Mouse (Mus musculus) ZHBTc4 (cell line): ENCODE results near the gene Il23a.
"Not testable (repeated sequence)": the region's sequence is repeated elsewhere in the genome, so short reads cannot be mapped to it uniquely, and the experiment has no call there.

Experiments used
- DNase-seq: peaks from one replicate; pipeline ENCODE4 v3.0.0-alpha.2; 2011; ENCODE audit warnings: low read depth, low spot score

Gene Il23a

DNA sequence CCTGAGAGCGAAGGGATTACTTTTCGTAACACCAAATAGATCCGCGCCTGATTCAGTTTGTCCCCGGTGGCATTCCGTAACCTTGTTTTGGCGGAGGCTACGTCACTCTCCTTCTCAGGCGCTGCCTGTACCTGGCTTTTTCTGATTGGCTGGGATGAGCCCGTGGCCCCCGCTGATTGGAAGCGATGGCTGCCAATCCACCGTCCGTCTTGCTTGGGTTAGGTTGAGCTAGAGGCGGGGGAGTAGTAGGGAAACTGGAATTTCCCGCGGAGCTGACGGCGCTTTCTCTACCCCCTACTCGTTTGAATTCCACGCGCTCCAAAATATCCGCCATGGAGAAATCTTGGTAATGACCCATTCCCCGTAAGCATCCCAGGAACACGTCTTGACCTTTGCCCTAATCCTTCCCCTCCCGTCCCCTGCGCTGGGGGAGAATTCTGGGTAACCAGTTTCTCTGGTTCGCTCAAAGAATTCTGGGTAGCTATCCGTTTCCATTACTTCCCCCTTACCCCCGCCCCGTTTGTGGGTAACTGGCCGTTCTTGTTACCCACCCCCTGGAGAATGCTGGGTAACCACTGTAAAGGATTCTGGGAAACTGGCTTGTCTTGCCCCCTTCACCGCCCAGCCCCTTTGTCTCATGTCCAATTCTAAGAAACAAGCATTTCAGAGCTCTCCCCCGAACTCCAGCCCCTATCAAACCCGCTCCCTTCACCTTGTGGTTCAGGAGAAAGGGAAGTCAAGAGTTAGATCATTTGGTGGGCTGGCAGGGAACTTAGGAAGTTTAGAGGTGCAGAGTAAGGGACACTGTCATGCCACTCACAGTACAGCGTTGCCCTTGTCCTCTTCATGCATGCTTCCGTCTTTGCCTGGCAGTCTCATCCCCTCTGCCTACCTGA lies 4.8 kb upstream of the Il23a start, which contains the start of gene Pan2:
Gene Pan2, plus strand, starts transcription at position 210 of the 896 bp plus-strand sequence.
- peak; percentile 100 for DNase-seq

DNA sequence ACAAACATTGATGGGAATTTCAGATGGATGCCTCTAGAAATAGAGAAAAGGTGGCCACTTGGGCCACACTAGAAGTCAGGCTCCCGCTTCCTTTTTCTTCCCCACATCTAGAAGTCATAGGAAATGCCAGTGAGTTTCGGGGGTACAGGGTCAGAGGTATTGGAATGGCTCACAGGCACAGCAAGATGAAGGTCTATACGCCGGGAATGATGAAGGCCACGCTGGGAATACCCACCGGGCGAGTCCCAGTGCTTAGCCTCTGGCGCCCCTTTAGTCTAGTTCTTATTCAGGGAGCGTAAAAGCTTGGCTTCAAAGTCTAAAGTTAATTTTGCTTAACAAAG lies 4.2 kb upstream of the Il23a start:
- no peak for DNase-seq

DNA sequence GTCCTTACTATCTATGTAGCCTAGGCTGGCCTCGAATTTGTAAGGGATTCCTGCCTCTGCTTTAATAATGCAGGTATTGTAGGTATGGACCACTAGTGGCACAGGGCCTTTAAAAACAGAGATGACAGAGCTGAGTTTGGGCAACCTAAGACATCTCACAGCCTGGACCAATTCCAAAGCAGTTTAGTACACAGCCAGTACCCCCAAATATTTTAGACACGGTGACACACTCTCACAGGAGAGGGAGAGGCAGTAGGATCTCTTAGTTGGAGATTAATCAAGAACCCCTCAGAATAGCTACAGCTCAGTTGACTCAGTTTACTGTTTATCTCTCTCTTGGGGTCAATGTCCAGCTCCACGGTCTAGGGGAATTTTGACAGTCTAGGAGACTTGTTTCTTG lies 3.8 kb upstream of the Il23a start:
- DNase-seq, result no peak

DNA sequence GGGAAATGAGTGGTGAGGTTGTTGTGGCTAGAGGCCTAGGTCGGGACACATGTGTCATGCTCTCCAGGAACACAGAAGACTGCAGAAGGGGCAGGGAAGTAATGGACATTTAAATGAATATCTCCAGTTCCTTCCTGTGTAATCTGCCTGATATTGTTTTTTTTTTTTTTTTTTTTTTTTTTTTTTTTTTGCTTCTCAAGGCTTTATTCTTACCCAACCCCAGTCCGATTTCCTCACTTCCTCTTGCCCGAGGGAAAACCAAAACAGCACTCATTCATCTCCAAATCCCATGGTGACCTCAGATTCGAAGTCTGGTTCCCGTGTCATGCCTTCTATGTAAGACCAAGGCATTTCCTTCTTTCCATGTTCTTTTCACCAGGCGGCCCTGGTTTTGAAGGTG lies 309 bp downstream of the Il23a start:
- DNase-seq, result no peak

- peak; percentile 45 for DNase-seq
These were observed 930 bp downstream of the Il23a start for GRCm38 (mm10) chr10:128297622-128298021.

GRCm38 (mm10) chr10:128297221-128297620 lies 1.3 kb downstream of the Il23a start:
- no peak for DNase-seq

DNA sequence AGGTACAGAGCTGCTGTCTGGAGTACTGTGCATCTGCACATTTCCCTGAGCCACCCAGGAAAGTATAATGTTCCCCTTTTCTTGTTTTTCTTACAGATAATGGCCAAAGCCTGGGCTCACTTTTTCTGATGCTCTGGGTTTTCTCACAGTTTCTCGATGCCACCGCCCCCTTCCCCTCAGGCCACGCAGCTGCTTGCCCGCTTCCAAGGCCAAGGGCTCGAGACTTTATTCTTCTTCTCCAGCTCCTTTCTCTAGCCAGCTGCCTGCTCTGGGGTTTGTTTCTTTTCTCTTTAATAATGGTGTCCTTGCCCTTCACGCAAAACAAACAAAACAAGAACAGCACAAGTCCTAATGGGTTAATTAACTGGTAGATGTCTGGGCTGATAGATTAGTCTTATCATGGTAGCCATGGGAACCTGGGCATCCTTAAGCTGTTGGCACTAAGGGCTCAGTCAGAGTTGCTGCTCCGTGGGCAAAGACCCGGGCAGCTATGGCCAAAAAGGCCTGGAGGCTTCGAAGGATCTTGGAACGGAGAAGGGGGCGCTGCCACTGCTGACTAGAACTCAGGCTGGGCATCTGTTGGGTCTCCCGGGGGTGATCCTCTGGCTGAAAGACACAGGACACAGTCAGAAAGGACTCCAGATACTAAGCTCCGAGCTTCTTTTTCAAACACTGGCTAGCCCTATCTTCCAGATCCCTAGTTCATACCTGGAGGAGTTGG lies 2.0 kb downstream of the Il23a start:
- no peak for DNase-seq

- DNase-seq, result not testable (repeated sequence)
These were observed 8.0 kb downstream of the Il23a start for GRCm38 (mm10) chr10:128290594-128290993.

DNA sequence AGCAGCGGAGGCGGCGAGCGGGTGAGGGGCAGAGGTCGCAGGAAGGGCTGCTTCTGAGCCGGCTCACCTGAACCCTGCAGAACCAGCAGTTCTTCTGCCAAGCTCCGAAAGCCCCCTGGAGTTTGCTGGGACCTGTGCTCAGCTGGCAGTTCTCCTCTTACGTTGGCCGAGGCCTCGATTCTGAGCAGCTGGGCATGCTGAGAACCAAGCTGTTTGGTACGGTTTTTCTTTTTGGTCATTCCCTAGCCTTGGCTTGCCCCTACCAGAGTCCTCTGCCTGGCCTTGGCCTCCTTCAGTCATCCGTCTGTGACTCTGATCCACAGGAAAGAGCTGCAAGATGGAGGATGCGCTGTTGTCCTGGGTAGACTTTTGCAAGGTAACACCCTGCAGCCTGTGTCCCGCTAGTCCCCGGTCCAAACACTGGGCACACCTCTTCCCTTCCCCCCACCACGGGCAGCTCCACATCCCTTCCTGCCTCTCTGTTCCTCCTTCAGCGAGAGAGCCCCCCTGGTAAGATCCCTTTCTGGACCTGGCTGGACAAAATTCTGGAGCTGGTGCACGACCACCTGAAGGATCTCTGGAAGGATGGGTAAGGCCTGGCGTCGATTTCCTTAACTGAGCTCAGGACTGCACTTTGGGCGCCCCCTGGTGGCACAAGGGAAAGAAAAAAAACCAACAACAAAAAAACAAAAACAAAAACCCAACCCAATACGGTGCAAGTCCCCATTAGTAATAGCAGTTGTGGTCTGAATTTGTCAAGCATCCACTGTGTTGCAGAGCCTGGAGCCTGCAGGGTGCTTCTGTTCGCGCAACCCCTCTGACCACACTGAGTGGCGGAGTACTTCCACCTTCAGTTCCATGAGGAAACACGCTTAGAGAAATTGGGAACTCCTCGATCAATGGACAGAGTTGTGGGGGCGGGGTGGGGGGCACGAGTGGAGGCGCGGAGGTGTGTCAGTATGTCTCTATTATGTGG lies 14.7 kb downstream of the Il23a start:
- peak; percentile 90 for DNase-seq

- no peak for DNase-seq
These were observed 15.6 kb downstream of the Il23a start for GRCm38 (mm10) chr10:128282886-128283450.

DNA sequence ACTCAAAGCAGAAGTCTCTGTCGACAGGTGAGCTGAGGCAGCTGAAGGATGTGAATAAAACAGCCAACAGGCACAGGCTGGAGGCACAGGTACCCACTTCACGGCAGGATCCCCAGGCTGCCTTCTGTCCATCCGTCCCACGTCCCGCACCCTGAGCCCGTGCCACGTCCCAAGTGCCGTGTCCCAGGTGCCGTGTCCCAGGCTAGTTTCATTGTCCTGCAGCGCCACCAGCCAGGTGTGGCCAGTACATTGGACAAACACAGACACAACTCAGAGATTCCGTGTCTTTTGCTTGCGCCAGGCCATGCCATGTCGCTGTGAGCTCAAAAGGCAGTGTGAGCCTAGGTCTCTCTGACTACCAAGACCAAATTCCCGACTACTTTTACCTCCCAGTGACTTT lies 16.9 kb downstream of the Il23a start:
- DNase-seq, result no peak

- no peak for DNase-seq
These were observed 17.6 kb downstream of the Il23a start for GRCm38 (mm10) chr10:128280943-128281342.

DNA sequence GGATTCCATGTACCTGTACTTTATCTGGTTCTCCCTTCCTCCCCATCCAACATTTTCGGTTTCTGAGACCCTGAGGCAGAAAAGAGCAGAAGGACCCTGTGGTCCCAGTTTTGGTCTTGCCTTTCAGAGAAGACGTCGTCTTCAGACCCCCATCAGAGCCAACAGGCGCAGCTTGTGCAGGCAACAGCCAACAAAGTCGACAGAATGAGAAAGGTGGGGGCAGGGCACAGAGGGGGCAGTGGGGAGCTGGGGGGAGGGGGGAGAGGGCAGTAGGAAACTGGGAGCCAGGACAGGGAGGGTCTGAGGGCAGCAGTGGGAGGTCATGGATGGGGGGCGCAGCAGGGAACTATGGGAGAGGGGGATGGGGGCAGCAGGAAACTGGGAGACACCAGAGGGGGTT lies 20.4 kb downstream of the Il23a start:
- no peak for DNase-seq

DNA sequence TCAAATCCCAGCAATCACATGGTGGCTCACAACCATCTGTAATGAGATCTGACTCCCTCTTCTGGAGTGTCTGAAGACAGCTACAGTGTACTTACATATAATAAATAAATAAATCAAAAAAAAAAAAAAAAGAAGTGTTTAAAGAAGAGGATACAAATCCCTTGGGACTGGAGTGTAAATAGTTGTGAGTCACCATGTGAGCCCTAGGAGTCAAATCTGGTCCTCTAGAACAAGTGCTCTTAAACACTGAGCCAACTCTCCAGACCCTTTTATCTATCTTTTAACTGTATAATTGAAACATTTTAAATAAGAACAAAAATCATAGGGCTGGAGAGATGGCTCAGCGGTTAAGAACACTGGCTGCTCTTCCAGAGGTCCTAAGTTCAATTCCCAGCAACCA lies 23.2 kb downstream of the Il23a start:
- DNase-seq, result not testable (repeated sequence)

DNA sequence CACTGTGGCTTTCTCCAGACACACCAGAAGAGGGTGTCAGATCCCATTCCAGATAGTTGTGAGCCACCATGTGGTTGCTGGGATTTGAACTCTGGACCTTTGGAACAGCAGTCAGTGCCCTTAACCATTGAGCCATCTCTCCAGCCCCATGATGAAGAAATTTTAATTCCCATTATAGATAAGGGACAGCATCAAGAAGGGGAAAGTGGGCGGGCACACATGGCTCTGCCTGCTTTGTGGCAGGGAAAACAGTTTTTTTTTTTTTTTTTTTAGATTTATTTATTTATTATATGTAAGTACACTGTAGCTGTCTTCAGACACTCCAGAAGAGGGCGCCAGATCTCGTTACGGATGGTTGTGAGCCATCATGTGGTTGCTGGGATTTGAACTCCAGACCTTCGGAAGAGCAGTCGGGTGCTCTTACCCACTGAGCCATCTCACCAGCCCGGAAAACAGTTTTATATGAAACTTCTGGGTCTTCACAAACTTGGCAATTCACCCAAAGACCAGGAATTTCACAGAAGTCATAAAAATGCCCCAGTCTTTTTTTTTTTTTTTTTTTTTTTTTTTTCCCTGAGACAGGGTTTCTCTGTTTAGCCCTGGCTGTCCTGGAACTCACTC lies 25.6 kb downstream of the Il23a start:
- not testable (repeated sequence) for DNase-seq

GRCm38 (mm10) chr10:128271883-128272282 lies 26.7 kb downstream of the Il23a start:
- DNase-seq, result peak; percentile 41

- peak; percentile 57 for DNase-seq
These were observed 27.7 kb downstream of the Il23a start for GRCm38 (mm10) chr10:128270866-128271265.

GRCm38 (mm10) chr10:128270287-128270841 lies 28.2 kb downstream of the Il23a start, which contains the start of gene Stat2:
Gene Stat2, plus strand, starts transcription at chr10:128270559.
- peak; percentile 100 for DNase-seq

DNA sequence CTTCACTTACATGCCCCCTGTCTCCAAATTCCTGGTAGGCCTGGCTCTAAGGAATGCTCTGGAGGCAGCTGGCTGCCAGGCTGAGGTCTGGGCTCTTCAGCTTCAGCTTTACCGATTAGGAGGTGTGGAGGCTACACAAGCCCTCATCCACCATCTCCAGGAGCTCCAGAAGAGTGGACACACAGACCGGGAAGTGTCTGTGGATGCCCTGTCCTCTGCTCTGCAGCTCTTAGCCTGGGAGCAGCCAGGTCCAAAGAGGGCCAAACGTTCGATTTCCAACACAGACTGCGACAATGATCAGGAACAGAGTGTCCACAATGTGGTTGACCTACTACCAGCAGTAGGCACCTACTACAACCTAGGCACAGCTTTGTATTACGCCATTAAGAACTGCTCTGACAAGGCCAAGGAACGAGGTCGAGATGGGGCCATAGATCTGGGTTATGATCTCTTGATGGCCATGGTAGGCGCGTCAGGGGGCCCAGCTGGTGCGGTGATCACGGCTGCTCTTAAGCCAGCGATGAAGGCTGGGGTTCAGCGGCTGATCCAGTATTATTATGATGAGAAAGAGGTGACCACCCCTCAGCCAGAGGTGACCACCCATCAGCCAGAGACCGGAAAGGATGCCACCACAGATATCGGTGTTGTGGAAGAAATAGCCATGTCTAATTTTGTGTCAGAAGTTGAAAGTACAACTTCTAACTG lies 29.2 kb downstream of the Il23a start:
- no peak for DNase-seq

- DNase-seq, result peak; percentile 52
These were observed 30.2 kb downstream of the Il23a start, which contains the start of gene Apof for GRCm38 (mm10) chr10:128268371-128268770. Gene Apof, plus strand, starts transcription at chr10:128268671.
